In the genomic region with DNA sequence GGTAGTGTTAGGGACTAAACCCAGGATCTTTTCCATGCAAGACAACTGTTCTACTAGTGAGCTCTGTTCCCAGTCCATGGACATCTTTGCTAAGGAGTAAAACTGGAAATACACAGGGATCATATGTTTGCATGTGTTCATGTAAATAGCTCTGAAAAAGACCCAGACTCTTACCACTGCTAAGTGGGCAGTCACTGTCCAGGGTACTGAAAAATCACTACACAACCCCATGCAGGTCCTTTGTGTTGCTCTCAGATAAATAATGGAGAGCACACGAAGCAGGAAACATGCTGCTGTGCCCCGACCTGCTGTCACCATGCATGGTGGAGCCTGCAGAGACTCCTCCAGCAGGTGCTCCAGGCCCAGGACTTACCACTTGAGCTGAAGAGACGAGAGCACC, we compare ENCODE assay signal across 24 mouse cellular contexts. TPM values are rescaled to one million over a fixed set of nuclear protein-coding genes. Genes with fewer than 3 reads are reported as not detected.
DNase-seq lines count a peak whose midpoint lies in the region; ATAC-seq and TF ChIP-seq lines count a peak whose summit lies in the region.
"Had no signal": no experiment of that assay in that cellular context is flagged by ENCODE, and none has a peak within 500 bp of the region (broad histone marks: within the 10 kb centered on the region; RNA-seq: fewer than 3 reads in every experiment).

No protein-coding gene starts in this region.

- in situ Hi-C loops in ES-E14 (cut with MboI; ENCODE audit: low sequenced_read_pairs in 2 of 2, unreplicated experiment in 2 of 2): loop anchor here in 1 of 2 experiments (10.0 kb wide), 1 partner anchor 130 kb away; the partner anchor contains the start of gene Nek5

- no peaks in the 10 kb centered on the region for H3K36me3 ChIP-seq in kidney, postnatal 0 days (ENCODE audit: insufficient read depth, low read length)
- no peaks in the 10 kb centered on the region for H3K36me3 ChIP-seq in ES-E14 (ENCODE audit: control insufficient read depth, insufficient read depth, low read length, poor library complexity, severe bottlenecking)
- no peaks in the 10 kb centered on the region for H3K36me3 ChIP-seq in limb, embryonic 12.5 days
- H3K36me3 ChIP-seq: neural tube, embryonic 12.5 days had no signal

- H3K4me2 ChIP-seq in kidney, postnatal 0 days (ENCODE audit: low read length): no peak overlapping the region
- no peak overlapping the region for H3K4me2 ChIP-seq in limb, embryonic 12.5 days
- H3K4me2 ChIP-seq: hindbrain, embryonic 13.5 days; neural tube, embryonic 12.5 days had no signal

- H3K9me3 ChIP-seq in kidney, postnatal 0 days (replicated peaks; ENCODE audit: low read length): no peaks in the 10 kb centered on the region
- no peaks in the 10 kb centered on the region for H3K9me3 ChIP-seq in ES-E14 (ENCODE audit: control insufficient read depth, insufficient read depth, low read depth, low read length)
- H3K9me3 ChIP-seq in limb, embryonic 12.5 days: no peaks in the 10 kb centered on the region
- H3K9me3 ChIP-seq: hindbrain, embryonic 13.5 days; neural tube, embryonic 12.5 days had no signal

- TF ChIP-seq CTCF in kidney, postnatal 0 days (IDR thresholded peaks at IDR 0.05; ENCODE audit: low read depth): no peak

- no peak for ATAC-seq in kidney, postnatal 0 days (replicated peaks; ENCODE audit: low FRiP score, low read depth)
- 0 out of 2 replicates have a peak, but pooled peaks have one; percentile 41 for ATAC-seq in limb, embryonic 12.5 days (ENCODE audit: insufficient number of reproducible peaks, insufficient read depth, low FRiP score, low TSS enrichment, low read depth)
- ATAC-seq: forebrain, embryonic 14.5 days; intestine, postnatal 0 days had no signal

- no peaks in the 10 kb centered on the region for H3K4me1 ChIP-seq in kidney, postnatal 0 days (replicated peaks; ENCODE audit: insufficient read depth, low read length)
- H3K4me1 ChIP-seq in ES-E14 (ENCODE audit: control insufficient read depth in 2 of 2, insufficient read depth in 2 of 2, low read length in 2 of 2, poor library complexity in 1 of 2): no peaks in the 10 kb centered on the region
- no peaks in the 10 kb centered on the region for H3K4me1 ChIP-seq in limb, embryonic 12.5 days (replicated peaks)
- H3K4me1 ChIP-seq: hindbrain, embryonic 13.5 days; neural tube, embryonic 12.5 days had no signal

- H3K27ac ChIP-seq in kidney, postnatal 0 days: no peak overlapping the region
- no peak overlapping the region for H3K27ac ChIP-seq in ES-E14 (ENCODE audit: insufficient read depth, low read depth, low read length, poor library complexity, severe bottlenecking)
- no peak overlapping the region for H3K27ac ChIP-seq in limb, embryonic 12.5 days
- H3K27ac ChIP-seq: gastrocnemius, adult 2 months; heart, adult 2 months; hindbrain, embryonic 13.5 days; neural tube, embryonic 12.5 days; stomach, postnatal 0 days had no signal

- WGBS in kidney, postnatal 0 days: 23% methylated on average over 3 of the region's 3 CpGs
- 50% methylated on average over 3 of the region's 3 CpGs for WGBS in limb, embryonic 12.5 days

- no peak overlapping the region for H3K4me3 ChIP-seq in kidney, postnatal 0 days (replicated peaks; ENCODE audit: low read depth, low read length)
- no peak overlapping the region for H3K4me3 ChIP-seq in ES-E14 (ENCODE audit: insufficient read depth in 1 of 2, low read depth in 1 of 2, low read length in 2 of 2, poor library complexity in 1 of 2, severe bottlenecking in 1 of 2)
- no peak overlapping the region for H3K4me3 ChIP-seq in limb, embryonic 12.5 days (replicated peaks)
- H3K4me3 ChIP-seq: gastrocnemius, adult 2 months; heart, adult 2 months; hindbrain, embryonic 13.5 days; neural tube, embryonic 12.5 days had no signal

- DNase-seq in kidney, postnatal 0 days (ENCODE audit: low spot score): peak; percentile 60
- DNase-seq in kidney, adult 18-20 months: no peak
- DNase-seq in ES-E14 (ENCODE audit: low read depth, low spot score): peak; percentile 36
- peak; percentile 6 for DNase-seq in c-Kit-positive CD71-negative TER-119-negative erythroid progenitor cells, embryonic 14.5 days (ENCODE audit: low read depth)
- no peak for DNase-seq in spleen, postnatal 36 days (ENCODE audit: low spot score in 2 of 2)
- no peak for DNase-seq in urinary bladder, postnatal 25 days (ENCODE audit: low spot score)
- DNase-seq: cerebellum, adult 11 months; cerebellum, postnatal 25 days; gastrocnemius, adult 2 months; heart, adult 2 months; lung, adult 2 months; thymus, postnatal 25 days had no signal

- no peaks in the 10 kb centered on the region for H3K27me3 ChIP-seq in kidney, postnatal 0 days (ENCODE audit: insufficient read depth, low read length)
- no peaks in the 10 kb centered on the region for H3K27me3 ChIP-seq in limb, embryonic 12.5 days
- H3K27me3 ChIP-seq: hindbrain, embryonic 13.5 days; neural tube, embryonic 12.5 days had no signal

- H3K9ac ChIP-seq in kidney, postnatal 0 days (ENCODE audit: low read depth, low read length): no peak overlapping the region
- no peak overlapping the region for H3K9ac ChIP-seq in ES-E14 (ENCODE audit: insufficient read depth, low read depth, low read length, poor library complexity, severe bottlenecking)
- H3K9ac ChIP-seq in limb, embryonic 12.5 days (replicated peaks): no peak overlapping the region
- H3K9ac ChIP-seq: hindbrain, embryonic 13.5 days; neural tube, embryonic 12.5 days had no signal

TF ChIP-seq in ES-E14, 5 proteins besides CTCF, POLR2A, EP300 and RAD21:
- no peak for TF ChIP-seq ZC3H11A (IDR thresholded peaks at IDR 0.05; ENCODE audit: borderline replicate concordance, low read depth, low read length)
- no peak for TF ChIP-seq ZNF384 (IDR thresholded peaks at IDR 0.05; ENCODE audit: low read depth, low read length)
- TF ChIP-seq MAFK (IDR thresholded peaks at IDR 0.05; ENCODE audit: insufficient read depth, low read depth, low read length): no peak
- TF ChIP-seq HCFC1 (IDR thresholded peaks at IDR 0.05; ENCODE audit: borderline replicate concordance, insufficient read depth, low read length): no peak
- TF ChIP-seq CHD2 (IDR thresholded peaks at IDR 0.05; ENCODE audit: low read depth, low read length): no peak

RNA-seq across cellular contexts. Expression of gene Ccdc70, which starts 25.6 kb away (rescaled TPM):
- polyA plus RNA-seq in kidney, postnatal 0 days (2015; fragmentation: Nextera tagmentation; extraction: Ambion mirVana): not detected in 2 replicates
- total RNA-seq in ES-E14 (2012; rRNA removed): not detected in 2 replicates
- not detected in 2 replicates for polyA plus RNA-seq in limb, embryonic 12.5 days (2016; fragmentation: Nextera tagmentation; extraction: Ambion mirVana)
- total RNA-seq: gastrocnemius, adult 2 months; heart, adult 2 months; layer of hippocampus, adult 18-20 months; left cerebral cortex, adult 18-20 months; liver, adult 2 months; midbrain, postnatal 0 days had no signal
- polyA plus RNA-seq: forebrain, embryonic 14.5 days; heart, adult 2 months; heart, embryonic 16.5 days; hindbrain, embryonic 13.5 days; intestine, postnatal 0 days; liver, adult 2 months; lung, adult 2 months; midbrain, postnatal 0 days; neural tube, embryonic 12.5 days; spleen, adult 2 months; stomach, postnatal 0 days had no signal

RNA-seq across cellular contexts. Expression of gene Fam90a1a, which starts 36.7 kb away (rescaled TPM):
- polyA plus RNA-seq in kidney, postnatal 0 days (2015; fragmentation: Nextera tagmentation; extraction: Ambion mirVana): not detected in 2 replicates
- total RNA-seq in ES-E14 (2012; rRNA removed): 0.21 TPM in 1 of 2 replicates, not detected in the other
- polyA plus RNA-seq in limb, embryonic 12.5 days (2016; fragmentation: Nextera tagmentation; extraction: Ambion mirVana): not detected in 2 replicates
- total RNA-seq: gastrocnemius, adult 2 months; heart, adult 2 months; layer of hippocampus, adult 18-20 months; left cerebral cortex, adult 18-20 months; liver, adult 2 months; midbrain, postnatal 0 days had no signal
- polyA plus RNA-seq: forebrain, embryonic 14.5 days; heart, adult 2 months; heart, embryonic 16.5 days; hindbrain, embryonic 13.5 days; intestine, postnatal 0 days; liver, adult 2 months; lung, adult 2 months; midbrain, postnatal 0 days; neural tube, embryonic 12.5 days; spleen, adult 2 months; stomach, postnatal 0 days had no signal

RNA-seq across cellular contexts. Expression of gene Defb13, which starts 48.6 kb away (rescaled TPM):
- not detected in 2 replicates for polyA plus RNA-seq in kidney, postnatal 0 days (2015; fragmentation: Nextera tagmentation; extraction: Ambion mirVana)
- total RNA-seq in ES-E14 (2012; rRNA removed): not detected in 2 replicates
- polyA plus RNA-seq in limb, embryonic 12.5 days (2016; fragmentation: Nextera tagmentation; extraction: Ambion mirVana): not detected in 2 replicates
- total RNA-seq: gastrocnemius, adult 2 months; heart, adult 2 months; layer of hippocampus, adult 18-20 months; left cerebral cortex, adult 18-20 months; liver, adult 2 months; midbrain, postnatal 0 days had no signal
- polyA plus RNA-seq: forebrain, embryonic 14.5 days; heart, adult 2 months; heart, embryonic 16.5 days; hindbrain, embryonic 13.5 days; intestine, postnatal 0 days; liver, adult 2 months; lung, adult 2 months; midbrain, postnatal 0 days; neural tube, embryonic 12.5 days; spleen, adult 2 months; stomach, postnatal 0 days had no signal

RNA-seq across cellular contexts. Expression of gene Defb35, which starts 57.0 kb away (rescaled TPM):
- polyA plus RNA-seq in kidney, postnatal 0 days (2015; fragmentation: Nextera tagmentation; extraction: Ambion mirVana): not detected in 2 replicates
- total RNA-seq in ES-E14 (2012; rRNA removed): not detected in 2 replicates
- polyA plus RNA-seq in limb, embryonic 12.5 days (2016; fragmentation: Nextera tagmentation; extraction: Ambion mirVana): not detected in 2 replicates
- total RNA-seq: gastrocnemius, adult 2 months; heart, adult 2 months; layer of hippocampus, adult 18-20 months; left cerebral cortex, adult 18-20 months; liver, adult 2 months; midbrain, postnatal 0 days had no signal
- polyA plus RNA-seq: forebrain, embryonic 14.5 days; heart, adult 2 months; heart, embryonic 16.5 days; hindbrain, embryonic 13.5 days; intestine, postnatal 0 days; liver, adult 2 months; lung, adult 2 months; midbrain, postnatal 0 days; neural tube, embryonic 12.5 days; spleen, adult 2 months; stomach, postnatal 0 days had no signal

Comparison
In these comparisons a context has a peak if more than half of its experiments do, and no peak if none do; other contexts are left out.
1. DNase-seq: peak in kidney, postnatal 0 days (single experiment), ES-E14 (single experiment) and c-Kit-positive CD71-negative TER-119-negative erythroid progenitor cells, embryonic 14.5 days (single experiment); none in kidney, adult 18-20 months (single experiment), spleen, postnatal 36 days (0 of 2) and urinary bladder, postnatal 25 days (single experiment).